Mouse (Mus musculus): ENCODE measurements at regions not wholly inside any gene's neighbourhood (a gene's known extent, or its start where the extent isn't known, plus 50 kb on each side); places are given as distances from the start of the nearest gene placed in this dataset.

- DNase-seq: no peak
These were observed 82.2 kb upstream of the Elovl6 start for GRCm38 (mm10) chr3:129449928-129450327.

- no peak for DNase-seq
These were observed 81.5 kb upstream of the Elovl6 start for GRCm38 (mm10) chr3:129450671-129451070.

DNA sequence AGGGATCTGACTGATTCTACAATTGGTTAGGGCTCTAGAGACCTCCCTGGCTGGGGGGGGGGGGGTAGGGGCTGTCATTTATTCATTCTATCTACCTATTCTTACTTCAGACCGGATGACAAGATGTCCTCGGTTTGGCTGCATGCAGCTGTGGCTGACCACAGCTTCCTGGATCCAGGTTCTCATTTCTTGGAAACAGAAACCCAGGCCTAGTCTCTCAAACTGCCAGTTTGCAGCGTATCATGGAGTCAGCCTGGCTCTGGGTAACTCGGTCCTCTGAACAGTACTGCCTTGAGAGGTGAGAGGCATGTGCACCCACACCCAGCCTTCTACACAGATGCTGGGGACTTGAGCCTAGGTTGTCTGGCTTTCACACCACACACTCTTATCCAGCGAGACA, 62.1 kb upstream of the Elovl6 start:
- DNase-seq: no peak

GRCm38 (mm10) chr3:129471332-129471731, 60.8 kb upstream of the Elovl6 start:
- DNase-seq: no peak

DNA sequence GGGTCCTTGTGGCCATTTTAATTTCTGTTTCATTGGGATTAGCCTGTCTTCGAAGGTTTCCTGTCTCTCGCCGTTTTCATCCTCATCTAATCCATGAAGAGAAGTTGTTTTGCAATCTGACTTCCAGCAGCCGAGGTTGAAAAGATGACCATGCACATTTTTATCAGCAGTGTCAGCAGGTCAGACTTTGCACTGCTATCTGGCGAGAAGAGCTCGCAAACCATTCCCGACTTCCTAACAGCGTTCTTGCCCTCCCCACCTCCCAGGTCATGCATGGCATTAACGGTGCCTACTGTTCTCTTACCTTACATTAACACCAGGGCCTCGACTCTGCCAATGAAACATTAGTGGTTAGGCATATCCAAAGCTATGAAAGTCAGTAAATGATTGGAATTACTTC, 60.1 kb upstream of the Elovl6 start:
- no peak for DNase-seq

DNA sequence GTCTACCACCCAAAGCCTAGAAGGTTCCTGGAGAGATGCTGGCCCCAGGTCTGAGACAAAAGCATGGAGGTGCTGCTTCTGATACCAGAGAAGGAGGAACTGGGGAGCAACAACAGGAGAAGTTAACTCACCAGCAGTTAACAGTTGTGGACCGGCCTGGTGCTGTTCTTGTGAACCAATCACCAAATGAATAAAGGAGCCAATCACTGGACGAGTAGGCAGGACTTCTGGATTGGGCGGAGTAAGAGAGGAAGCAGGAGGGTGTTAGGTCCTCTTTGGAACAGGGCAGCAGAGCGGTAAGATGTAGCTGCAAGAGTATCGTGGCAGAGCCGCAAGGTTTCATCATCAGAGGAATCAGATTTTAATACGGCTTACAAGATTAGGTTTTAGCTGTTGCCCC, 57.7 kb upstream of the Elovl6 start:
- DNase-seq: no peak

GRCm38 (mm10) chr3:129476250-129476649, 55.9 kb upstream of the Elovl6 start:
- no peak for DNase-seq

- DNase-seq: no peak
These were observed 54.1 kb upstream of the Elovl6 start for GRCm38 (mm10) chr3:129478093-129478492.

GRCm38 (mm10) chr3:129481293-129481692, 50.9 kb upstream of the Elovl6 start:
- DNase-seq: no peak

Data from spleen, adult 18-20 months (tissue).